Mouse (Mus musculus) spleen, postnatal 0 days (tissue): ENCODE results near the gene Nms. TPM values are rescaled to one million over a fixed set of nuclear protein-coding genes. Genes with fewer than 3 reads are reported as not detected.

Source experiments
- polyA plus RNA-seq: library from polyadenylated mRNA; unstranded; fragments of >200 nt; fragmentation: Nextera tagmentation; extraction: Ambion mirVana; gene quantifications from 2 replicates; pipeline ENCODE4 v1.2.1, GENCODE M21; 2015

Gene Nms
- polyA plus RNA-seq = not detected in 2 replicates

DNA sequence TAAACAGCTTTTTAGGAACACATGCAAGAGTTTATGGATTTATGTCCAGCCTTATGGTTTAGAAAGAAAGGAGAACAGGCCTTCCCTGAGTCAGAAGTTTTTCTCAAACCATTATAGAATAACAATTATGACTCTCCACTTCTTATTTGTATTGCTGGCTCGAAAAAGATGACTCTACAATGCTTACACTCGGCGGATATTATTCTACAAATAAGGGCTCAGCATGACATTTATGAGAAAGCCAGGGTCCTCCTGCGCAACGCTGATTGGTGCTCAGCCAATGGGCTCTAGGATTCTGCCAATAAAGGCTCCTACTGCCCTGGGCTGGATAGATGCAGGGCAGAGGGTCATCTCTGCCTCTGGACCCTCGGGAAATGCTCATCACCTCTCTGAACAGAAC, at the start of gene Nms:
TSS of gene Nms (plus strand) at position 301 of the 400 bp plus-strand sequence.

DNA sequence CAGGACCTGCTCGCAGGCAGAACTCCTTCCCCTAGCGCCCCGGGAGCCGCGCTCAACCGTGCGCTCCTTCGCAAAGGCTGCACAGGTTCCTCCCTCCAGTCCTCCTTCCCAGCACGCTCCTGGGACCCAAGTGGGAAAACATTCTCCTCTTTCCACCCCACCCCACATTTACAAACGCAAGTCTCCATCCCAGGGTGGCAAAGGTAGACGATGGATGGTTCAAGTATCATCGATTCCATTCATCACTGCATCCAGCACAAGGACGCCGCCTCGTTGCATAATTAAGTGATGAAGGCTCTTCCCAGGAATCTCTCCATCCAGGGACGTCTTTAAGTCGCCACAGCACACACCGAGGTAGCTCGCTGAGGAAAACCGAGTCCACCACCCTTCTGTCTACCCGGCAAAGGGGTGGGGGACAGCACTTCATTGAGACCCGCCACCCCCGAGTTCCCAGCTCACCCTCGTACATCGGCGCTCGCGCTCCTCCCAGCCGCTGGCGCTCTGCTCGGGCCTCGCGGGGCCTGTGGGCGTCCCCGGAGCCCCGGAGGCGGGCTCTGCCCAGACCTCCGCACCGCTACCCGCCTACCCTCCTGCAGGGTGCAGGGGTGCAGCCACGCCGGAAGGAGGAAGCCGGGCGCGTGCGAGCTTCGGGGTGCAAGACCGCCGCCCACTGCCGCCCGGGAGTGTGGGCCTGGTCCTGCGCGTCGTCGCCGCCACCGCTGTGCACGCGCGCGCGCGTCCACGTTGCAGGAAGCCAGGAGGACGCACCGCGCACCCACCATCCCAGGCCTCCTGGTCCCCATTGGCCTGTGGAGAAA, 41.3 kb upstream of the Nms start, which contains the start of gene Chst10:
TSS of gene Chst10 (minus strand) at position 731 of the 818 bp plus-strand sequence.

DNA sequence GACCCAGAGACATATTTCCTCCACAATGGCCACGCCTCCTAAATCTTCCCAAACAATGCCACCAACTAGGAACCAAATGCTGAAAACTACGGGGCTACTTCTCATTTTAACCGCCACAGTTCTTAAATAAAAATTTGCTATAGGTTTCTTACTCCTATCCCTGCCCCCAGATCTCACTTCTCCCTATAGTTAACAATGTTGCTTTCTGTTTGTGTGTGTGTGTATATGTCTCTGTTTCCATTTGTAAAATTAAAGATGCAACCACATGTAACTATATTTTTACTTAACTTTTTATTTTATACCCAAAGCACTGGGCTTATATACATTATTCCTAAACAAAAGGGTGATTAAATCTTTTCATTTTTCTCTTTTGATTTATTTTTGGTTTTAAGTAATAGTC, 46.4 kb downstream of the Nms start, which contains the start of gene Pdcl3:
TSS of gene Pdcl3 (plus strand) at position 301 of the 400 bp plus-strand sequence.

Other genes starting within 250 kb of the Nms start
- 0.04 and 0.08 TPM in 2 replicates for gene Lonrf2, start 102.4 kb upstream of the Nms start, polyA plus RNA-seq
- 0.29 and 0.47 TPM in 2 replicates for gene Chst10, start 41.0 kb upstream of the Nms start, polyA plus RNA-seq
- 63.8 and 73.8 TPM in 2 replicates for gene Pdcl3, start 46.5 kb downstream of the Nms start, polyA plus RNA-seq